In the genomic region with DNA sequence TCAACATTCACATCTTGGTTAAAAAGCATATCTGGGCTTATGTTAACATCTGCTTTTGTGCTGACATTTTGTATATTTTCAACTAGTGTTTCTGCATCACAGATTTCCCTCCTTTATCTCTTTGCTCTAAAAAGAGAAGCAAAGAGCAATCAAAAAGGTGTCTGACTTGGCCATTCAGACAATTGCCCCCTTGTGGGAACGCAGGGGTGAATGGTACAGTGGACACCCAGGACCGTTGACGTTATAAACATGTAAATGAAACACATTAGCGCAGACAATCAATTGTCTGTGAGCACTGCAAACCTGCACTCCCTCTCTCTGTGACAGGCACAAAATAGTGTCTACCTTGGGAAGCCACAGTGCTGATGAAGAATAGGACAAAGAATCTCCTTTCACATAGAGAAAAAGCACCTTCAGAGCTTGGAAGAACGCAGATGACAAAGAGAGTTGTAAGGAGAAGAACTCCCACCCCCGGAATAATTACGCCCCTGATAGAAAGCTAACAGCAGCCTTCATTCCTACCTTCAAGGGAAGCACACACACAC, we compare ENCODE assay signal across 9 mouse cellular contexts. TPM values are rescaled to one million over a fixed set of nuclear protein-coding genes. Genes with fewer than 3 reads are reported as not detected.
A peak's percentile ranks its signal among the peaks of the same experiment; 100 is the strongest.
DNase-seq lines count a peak whose midpoint lies in the region; ATAC-seq and TF ChIP-seq lines count a peak whose summit lies in the region.
"Had no signal": no experiment of that assay in that cellular context is flagged by ENCODE, and none has a peak within 500 bp of the region (broad histone marks: within the 10 kb centered on the region; RNA-seq: fewer than 3 reads in every experiment).

No protein-coding gene starts in this region.

- H3K9me3 ChIP-seq in kidney, embryonic 15.5 days (replicated peaks): no peaks in the 10 kb centered on the region
- H3K9me3 ChIP-seq in heart, embryonic 15.5 days (replicated peaks): no peaks in the 10 kb centered on the region
- H3K9me3 ChIP-seq in midbrain, embryonic 12.5 days: no peaks in the 10 kb centered on the region

- H3K36me3 ChIP-seq in kidney, embryonic 15.5 days: peaks cover 3% of the 10 kb centered on the region; the same call in 1 of the 2 replicates
- H3K36me3 ChIP-seq in heart, embryonic 15.5 days: no peaks in the 10 kb centered on the region
- no peaks in the 10 kb centered on the region for H3K36me3 ChIP-seq in midbrain, embryonic 12.5 days

- H3K27ac ChIP-seq in kidney, embryonic 15.5 days: peak overlapping the region; percentile 60
- H3K27ac ChIP-seq in heart, embryonic 15.5 days: no peak overlapping the region
- H3K27ac ChIP-seq in midbrain, embryonic 12.5 days (replicated peaks): peak overlapping the region; percentile 54

- TF ChIP-seq CTCF in brain, embryonic 14.5 days (IDR thresholded peaks at IDR 0.05; ENCODE audit: borderline replicate concordance, extremely low read depth, insufficient read depth, insufficient read length): no peak

- ATAC-seq in kidney, embryonic 15.5 days (replicated peaks; ENCODE audit: low FRiP score): no peak
- ATAC-seq in heart, embryonic 15.5 days (replicated peaks; ENCODE audit: insufficient number of reproducible peaks, insufficient read depth, low FRiP score, low read depth): no peak
- no peak for ATAC-seq in midbrain, embryonic 12.5 days (ENCODE audit: low FRiP score, low read depth)

- DNase-seq in kidney, postnatal 36 days: no peak
- DNase-seq in brain, embryonic 14.5 days (ENCODE audit: low read depth): peak; percentile 49
- no peak for DNase-seq in urinary bladder, adult 2 months (ENCODE audit: low spot score)
- DNase-seq in thymus, postnatal 36 days: no peak
- DNase-seq in layer of hippocampus, adult 9-10 months (ENCODE audit: low spot score): no peak
- DNase-seq: gastrocnemius, postnatal 10 days had no signal

- H3K9ac ChIP-seq in kidney, embryonic 15.5 days: 0 out of 2 replicates have a peak overlapping the region, but pooled peaks have one; percentile 10
- no peak overlapping the region for H3K9ac ChIP-seq in heart, embryonic 15.5 days
- peak overlapping the region; percentile 100 for H3K9ac ChIP-seq in midbrain, embryonic 12.5 days (replicated peaks)

- WGBS in kidney, embryonic 15.5 days: 35% methylated on average over 7 of the region's 7 CpGs
- 41% methylated on average over 7 of the region's 7 CpGs for WGBS in heart, embryonic 15.5 days
- WGBS in midbrain, embryonic 12.5 days: 8% methylated on average over 7 of the region's 7 CpGs

- peak overlapping the region; percentile 77 for H3K4me2 ChIP-seq in kidney, embryonic 15.5 days
- peak overlapping the region; percentile 19; the same call in 1 of the 2 replicates for H3K4me2 ChIP-seq in heart, embryonic 15.5 days
- peak overlapping the region; percentile 73 for H3K4me2 ChIP-seq in midbrain, embryonic 12.5 days (replicated peaks)

- peaks cover 63% of the 10 kb centered on the region for H3K4me1 ChIP-seq in kidney, embryonic 15.5 days
- H3K4me1 ChIP-seq in heart, embryonic 15.5 days (replicated peaks): peaks cover 67% of the 10 kb centered on the region
- H3K4me1 ChIP-seq in midbrain, embryonic 12.5 days: peaks cover 82% of the 10 kb centered on the region

- no peak overlapping the region for H3K4me3 ChIP-seq in kidney, embryonic 15.5 days (replicated peaks)
- H3K4me3 ChIP-seq in heart, embryonic 15.5 days: no peak overlapping the region
- peak overlapping the region; percentile 17 for H3K4me3 ChIP-seq in midbrain, embryonic 12.5 days

- no peak for TF ChIP-seq POLR2A in brain, embryonic 14.5 days (IDR thresholded peaks at IDR 0.05; ENCODE audit: borderline replicate concordance, extremely low read depth, insufficient read depth, insufficient read length, poor library complexity, severe bottlenecking)

- H3K27me3 ChIP-seq in kidney, embryonic 15.5 days: peaks cover 15% of the 10 kb centered on the region
- no peaks in the 10 kb centered on the region for H3K27me3 ChIP-seq in heart, embryonic 15.5 days
- no peaks in the 10 kb centered on the region for H3K27me3 ChIP-seq in midbrain, embryonic 12.5 days

RNA-seq across cellular contexts. Expression of a gene that starts 12.6 kb away (rescaled TPM):
- 51.1 and 57.1 TPM in 2 replicates for polyA plus RNA-seq in kidney, embryonic 15.5 days (2015; fragmentation: Nextera tagmentation; extraction: Ambion mirVana)
- polyA plus RNA-seq in brain, embryonic 14.5 days (2012; rRNA removed): 33.3 and 46.5 TPM in 2 replicates
- polyA plus RNA-seq in heart, embryonic 15.5 days (2015; fragmentation: Nextera tagmentation; extraction: Ambion mirVana): 21.4 and 28.7 TPM in 2 replicates
- polyA plus RNA-seq in midbrain, embryonic 12.5 days (2016; fragmentation: Nextera tagmentation; extraction: Ambion mirVana): 66.6 and 68.7 TPM in 2 replicates
- 20.5 and 47.1 TPM in 2 replicates for polyA plus RNA-seq in urinary bladder, adult 2 months (2012; rRNA removed)

Comparison
In these comparisons a context has a peak if more than half of its experiments do, and no peak if none do; other contexts are left out.
1. H3K4me2 ChIP-seq: peak in every context shown above with its lines; median percentile 77 in kidney, embryonic 15.5 days; 73 in midbrain, embryonic 12.5 days; 19 in heart, embryonic 15.5 days.